Mouse (Mus musculus) heart, embryonic 12.5 days (tissue): Measurements from ENCODE around the gene Mogat2. TPM values are rescaled to one million over a fixed set of nuclear protein-coding genes. Genes with fewer than 3 reads are reported as not detected.

Experiments
- ATAC-seq: fragments of 200-750 bp; cut with Nextera tagmentation; 2 replicates; pipeline ENCODE4 v1.8.0; 2017; ENCODE audit warnings: moderate TSS enrichment, moderate library complexity; ENCODE audit not compliant: insufficient number of reproducible peaks, low FRiP score
- H3K27ac ChIP-seq: fragments of 300-500 bp; sonication (generic); 2 replicates; pipeline ENCODE4 v1.5.1; 2016; ENCODE audit warnings: mild to moderate bottlenecking, moderate library complexity; ENCODE audit not compliant: poor library complexity, severe bottlenecking
- H3K27me3 ChIP-seq: fragments of 300-500 bp; sonication (generic); replicated peaks from 2 replicates; pipeline ENCODE4 v1.6.1; 2016; ENCODE audit warnings: mild to moderate bottlenecking, moderate library complexity
- H3K36me3 ChIP-seq: fragments of 300-500 bp; sonication (generic); 2 replicates; pipeline ENCODE4 v1.6.1; 2016; ENCODE audit warnings: mild to moderate bottlenecking, moderate library complexity
- H3K4me1 ChIP-seq: fragments of 300-500 bp; sonication (generic); replicated peaks from 2 replicates; pipeline ENCODE4 v1.6.1; 2016; ENCODE audit warnings: mild to moderate bottlenecking
- H3K4me2 ChIP-seq: fragments of 300-500 bp; sonication (generic); 2 replicates; pipeline ENCODE4 v1.6.1; 2016; ENCODE audit warnings: mild to moderate bottlenecking, moderate library complexity
- H3K4me3 ChIP-seq: fragments of 300-500 bp; sonication (generic); 2 replicates; pipeline ENCODE4 v1.5.1; 2016; ENCODE audit warnings: mild to moderate bottlenecking
- H3K9ac ChIP-seq: fragments of 300-500 bp; sonication (generic); 2 replicates; pipeline ENCODE4 v1.6.1; 2016; ENCODE audit warnings: mild to moderate bottlenecking, moderate library complexity
- H3K9me3 ChIP-seq: fragments of 300-500 bp; sonication (generic); replicated peaks from 2 replicates; pipeline ENCODE4 v1.6.1; 2016; ENCODE audit warnings: mild to moderate bottlenecking, moderate library complexity
- WGBS: fragments of 180-500 bp; shearing (Covaris S2); methylation state at CpG from one replicate; pipeline ENCODE4 v1.1.7; 2016; 5-methylcytosine and 5-hydroxymethylcytosine counted together
- polyA plus RNA-seq: library from polyadenylated mRNA; unstranded; fragments of >200 nt; fragmentation: Nextera tagmentation; extraction: Ambion mirVana; gene quantifications from 2 replicates; pipeline ENCODE4 v1.2.1, GENCODE M21; 2016

Mogat2 gene
- polyA plus RNA-seq, 1 experiment from 2014 or later = 3.1 TPM

GRCm38 (mm10) chr7:99179271-99179670 is 59.1 kb downstream of the Mogat2 start:
- Histone ChIP-seq H3K4me1 (peaks cover 5% of the 10 kb centered on the region; the same call in 1 of the 2 replicates), H3K4me3 (no peak overlapping the region), H3K27me3 (peaks cover 31% of the 10 kb centered on the region), H3K27ac (no peak overlapping the region), H3K9ac (no peak overlapping the region), H3K9me3 (no peaks in the 10 kb centered on the region), H3K4me2 (no peak overlapping the region), H3K36me3 (no peaks in the 10 kb centered on the region)
- WGBS = 87% methylated on average over 9 of the region's 9 CpGs
- no peak for ATAC-seq

- Histone ChIP-seq H3K4me2 (no peak overlapping the region), H3K4me1 (peaks cover 12% of the 10 kb centered on the region), H3K9ac (no peak overlapping the region), H3K27ac (no peak overlapping the region), H3K36me3 (no peaks in the 10 kb centered on the region), H3K4me3 (no peak overlapping the region), H3K9me3 (no peaks in the 10 kb centered on the region), H3K27me3 (peaks cover 21% of the 10 kb centered on the region)
- no peak for ATAC-seq
- WGBS = 86% methylated on average over 5 of the region's 5 CpGs
Measured at GRCm38 (mm10) chr7:99177386-99177785, 61.0 kb downstream of the Mogat2 start.

GRCm38 (mm10) chr7:99175666-99176065 is 62.8 kb downstream of the Mogat2 start:
- ATAC-seq = no peak
- Histone ChIP-seq H3K27me3 (peaks cover 12% of the 10 kb centered on the region; the same call in 1 of the 2 replicates), H3K4me1 (peaks cover 16% of the 10 kb centered on the region), H3K9ac (no peak overlapping the region), H3K27ac (no peak overlapping the region), H3K4me2 (no peak overlapping the region), H3K9me3 (no peaks in the 10 kb centered on the region), H3K4me3 (no peak overlapping the region), H3K36me3 (no peaks in the 10 kb centered on the region)
- WGBS = 84% methylated on average over 9 of the region's 9 CpGs

GRCm38 (mm10) chr7:99175118-99175517 is 63.3 kb downstream of the Mogat2 start:
- no peaks in the 10 kb centered on the region for H3K36me3 ChIP-seq
- 77% methylated on average over 11 of the region's 11 CpGs for WGBS
- no peak overlapping the region for H3K4me3 ChIP-seq
- peaks cover 10% of the 10 kb centered on the region; the same call in 1 of the 2 replicates for H3K27me3 ChIP-seq
- no peak for ATAC-seq
- no peak overlapping the region for H3K27ac ChIP-seq
- no peak overlapping the region for H3K4me2 ChIP-seq
- H3K9ac ChIP-seq = no peak overlapping the region
- H3K4me1 ChIP-seq = peaks cover 16% of the 10 kb centered on the region
- H3K9me3 ChIP-seq = no peaks in the 10 kb centered on the region

- H3K9me3 ChIP-seq = no peaks in the 10 kb centered on the region
- no peaks in the 10 kb centered on the region for H3K36me3 ChIP-seq
- no peak overlapping the region for H3K4me3 ChIP-seq
- H3K27me3 ChIP-seq = peaks cover 5% of the 10 kb centered on the region; the same call in 1 of the 2 replicates
- 83% methylated on average over 4 of the region's 4 CpGs for WGBS
- H3K4me1 ChIP-seq = peaks cover 16% of the 10 kb centered on the region
- H3K4me2 ChIP-seq = no peak overlapping the region
- H3K27ac ChIP-seq = no peak overlapping the region
- no peak overlapping the region for H3K9ac ChIP-seq
- ATAC-seq = no peak
Measured at GRCm38 (mm10) chr7:99174006-99174405, 64.4 kb downstream of the Mogat2 start.

GRCm38 (mm10) chr7:99172898-99173297 is 65.5 kb downstream of the Mogat2 start:
- no peak overlapping the region for H3K9ac ChIP-seq
- WGBS = 62% methylated on average over 6 of the region's 6 CpGs
- peaks cover 5% of the 10 kb centered on the region; the same call in 1 of the 2 replicates for H3K27me3 ChIP-seq
- no peaks in the 10 kb centered on the region for H3K36me3 ChIP-seq
- H3K4me3 ChIP-seq = no peak overlapping the region
- H3K27ac ChIP-seq = no peak overlapping the region
- no peak for ATAC-seq
- H3K4me2 ChIP-seq = no peak overlapping the region
- no peaks in the 10 kb centered on the region for H3K9me3 ChIP-seq
- peaks cover 16% of the 10 kb centered on the region for H3K4me1 ChIP-seq

GRCm38 (mm10) chr7:99171730-99172463 is 66.5 kb downstream of the Mogat2 start:
- Histone ChIP-seq H3K4me3 (no peak overlapping the region), H3K27ac (no peak overlapping the region), H3K4me1 (peaks cover 16% of the 10 kb centered on the region), H3K9ac (no peak overlapping the region), H3K36me3 (no peaks in the 10 kb centered on the region), H3K9me3 (no peaks in the 10 kb centered on the region), H3K27me3 (no peaks in the 10 kb centered on the region; the same call in 1 of the 2 replicates), H3K4me2 (no peak overlapping the region)
- ATAC-seq = no peak
- WGBS = 56% methylated on average over 10 of the region's 10 CpGs

- 89% methylated on average over 6 of the region's 6 CpGs for WGBS
- H3K36me3 ChIP-seq = no peaks in the 10 kb centered on the region
- H3K9ac ChIP-seq = no peak overlapping the region
- peaks cover 25% of the 10 kb centered on the region for H3K4me1 ChIP-seq
- ATAC-seq = no peak
- H3K4me2 ChIP-seq = no peak overlapping the region
- no peak overlapping the region for H3K27ac ChIP-seq
- H3K27me3 ChIP-seq = no peaks in the 10 kb centered on the region; the same call in 1 of the 2 replicates
- H3K9me3 ChIP-seq = no peaks in the 10 kb centered on the region
- no peak overlapping the region for H3K4me3 ChIP-seq
Measured at GRCm38 (mm10) chr7:99170519-99170918, 67.9 kb downstream of the Mogat2 start.

- no peaks in the 10 kb centered on the region for H3K9me3 ChIP-seq
- no peaks in the 10 kb centered on the region for H3K36me3 ChIP-seq
- 86% methylated on average over 9 of the region's 9 CpGs for WGBS
- H3K27me3 ChIP-seq = no peaks in the 10 kb centered on the region; the same call in 1 of the 2 replicates
- ATAC-seq = no peak
- H3K27ac ChIP-seq = no peak overlapping the region
- no peak overlapping the region for H3K4me2 ChIP-seq
- no peak overlapping the region for H3K4me3 ChIP-seq
- peaks cover 25% of the 10 kb centered on the region for H3K4me1 ChIP-seq
- no peak overlapping the region for H3K9ac ChIP-seq
Measured at GRCm38 (mm10) chr7:99169717-99170403, 68.6 kb downstream of the Mogat2 start.
